Mouse (Mus musculus) c-Kit-positive CD71-positive TER-119-negative erythroid progenitor cells, embryonic 14.5 days (primary cell): ENCODE results near the gene Gm8011.
"Not testable (repeated sequence)": the region's sequence is repeated elsewhere in the genome, so short reads cannot be mapped to it uniquely, and the experiment has no call there.

Experiments
- DNase-seq: peaks from one replicate; pipeline ENCODE4 v3.0.0-alpha.2; 2013; ENCODE audit warnings: low read depth

Gene Gm8011

DNA sequence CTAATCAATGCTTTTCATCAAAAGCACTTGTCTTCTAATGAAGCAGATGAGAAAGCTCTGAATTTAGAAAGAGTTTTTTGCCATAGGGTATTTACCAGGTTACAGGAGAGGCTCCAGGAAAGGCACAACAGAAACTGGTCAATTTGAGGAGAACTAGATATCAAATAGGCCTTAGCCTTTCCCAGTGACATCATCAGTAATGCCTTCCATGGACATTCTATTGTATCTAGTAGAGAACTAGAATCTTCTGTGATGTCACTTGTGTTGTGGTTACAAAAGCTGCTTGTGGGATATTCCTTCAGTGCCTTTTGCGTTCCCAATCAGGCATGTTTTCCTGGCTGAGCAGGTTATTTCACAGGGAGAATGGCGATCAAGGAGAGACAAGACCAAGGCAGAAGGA, at the start of gene Gm8011:
Gene Gm8011, plus strand, starts transcription at position 301 of the 400 bp plus-strand sequence.
- DNase-seq = not testable (repeated sequence)

DNA sequence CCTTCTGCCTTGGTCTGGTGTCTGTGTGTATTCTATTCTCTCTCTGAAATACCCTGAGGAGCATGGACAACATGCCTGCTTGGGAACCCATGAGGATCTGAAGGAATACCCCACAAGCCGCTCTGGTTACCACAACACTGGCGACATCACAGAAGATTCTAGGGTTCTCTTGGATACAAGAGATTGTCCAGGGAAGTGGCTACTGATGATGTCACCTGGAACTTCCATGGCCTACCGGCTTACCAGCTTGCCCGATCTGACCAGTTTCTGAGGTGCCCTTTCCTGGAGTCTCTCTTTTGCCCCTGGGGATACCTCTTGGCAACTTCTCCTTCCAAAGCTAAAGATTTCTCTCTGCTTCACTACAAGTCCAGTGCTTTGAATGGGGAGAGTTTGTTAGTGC, 24.1 kb upstream of the Gm8011 start, which contains the start of gene Gm8005:
Gene Gm8005, minus strand, starts transcription at position 101 of the 400 bp plus-strand sequence.
- DNase-seq = not testable (repeated sequence)

DNA sequence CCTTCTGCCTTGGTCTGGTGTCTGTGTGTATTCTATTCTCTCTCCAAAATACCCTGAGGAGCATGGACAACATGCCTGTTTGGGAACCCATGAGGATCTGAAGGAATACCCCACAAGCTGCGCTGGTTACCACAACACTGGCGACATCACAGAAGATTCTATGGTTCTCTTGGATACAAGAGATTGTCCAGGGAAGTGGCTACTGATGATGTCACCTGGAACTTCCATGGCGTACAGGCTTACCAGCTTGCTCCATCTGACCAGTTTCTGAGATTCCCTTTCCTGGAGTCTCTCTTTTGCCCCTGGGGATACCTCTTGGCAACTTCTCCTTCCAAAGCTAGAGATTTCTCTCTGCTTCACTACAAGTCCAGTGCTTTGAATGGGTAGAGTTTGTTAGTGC, 38.6 kb downstream of the Gm8011 start, which contains the start of gene Gm8020:
Gene Gm8020, minus strand, starts transcription at position 101 of the 400 bp plus-strand sequence.
- not testable (repeated sequence) for DNase-seq
